Mouse (Mus musculus): ENCODE data around the gene Copz1.

Gene Copz1

GRCm38 (mm10) chr15:103310365-103310910 lies 37.9 kb downstream of the Copz1 start, which contains the start of gene Gpr84:
Gene Gpr84, minus strand, starts transcription at chr15:103310612.
- no peak for DNase-seq (ENCODE audit: low read depth)

- DNase-seq (ENCODE audit: low read depth), result peak; percentile 69
Observed at GRCm38 (mm10) chr15:103313495-103314095, 41.1 kb downstream of the Copz1 start.

GRCm38 (mm10) chr15:103314181-103314580 lies 41.7 kb downstream of the Copz1 start:
- DNase-seq (ENCODE audit: low read depth), result no peak

DNA sequence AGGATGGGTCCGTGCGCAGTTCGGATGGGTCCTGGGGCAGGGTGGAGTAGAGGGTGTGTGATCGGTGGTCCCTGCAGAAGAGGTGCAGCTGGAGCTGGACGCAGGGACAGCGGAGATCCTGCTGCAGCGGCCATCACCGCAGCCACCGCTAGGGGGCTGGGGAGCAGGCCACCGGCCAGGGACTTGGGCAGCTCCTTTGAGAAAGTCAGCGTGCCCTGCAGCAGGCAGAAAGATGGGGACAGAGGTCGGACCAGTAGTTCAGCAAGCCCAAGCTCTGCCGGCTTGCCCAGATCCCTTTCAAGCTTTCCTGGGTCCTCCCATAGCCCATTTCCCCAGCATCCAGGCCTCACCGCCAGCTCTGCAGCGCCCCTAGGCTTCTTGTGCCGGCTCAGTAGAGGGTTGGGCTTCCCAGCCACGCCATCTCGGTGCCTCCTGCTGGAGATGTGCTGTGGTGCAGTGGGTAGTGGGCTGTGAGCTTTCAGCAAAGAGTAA lies 42.5 kb downstream of the Copz1 start:
- no peak for DNase-seq (ENCODE audit: low read depth)

DNA sequence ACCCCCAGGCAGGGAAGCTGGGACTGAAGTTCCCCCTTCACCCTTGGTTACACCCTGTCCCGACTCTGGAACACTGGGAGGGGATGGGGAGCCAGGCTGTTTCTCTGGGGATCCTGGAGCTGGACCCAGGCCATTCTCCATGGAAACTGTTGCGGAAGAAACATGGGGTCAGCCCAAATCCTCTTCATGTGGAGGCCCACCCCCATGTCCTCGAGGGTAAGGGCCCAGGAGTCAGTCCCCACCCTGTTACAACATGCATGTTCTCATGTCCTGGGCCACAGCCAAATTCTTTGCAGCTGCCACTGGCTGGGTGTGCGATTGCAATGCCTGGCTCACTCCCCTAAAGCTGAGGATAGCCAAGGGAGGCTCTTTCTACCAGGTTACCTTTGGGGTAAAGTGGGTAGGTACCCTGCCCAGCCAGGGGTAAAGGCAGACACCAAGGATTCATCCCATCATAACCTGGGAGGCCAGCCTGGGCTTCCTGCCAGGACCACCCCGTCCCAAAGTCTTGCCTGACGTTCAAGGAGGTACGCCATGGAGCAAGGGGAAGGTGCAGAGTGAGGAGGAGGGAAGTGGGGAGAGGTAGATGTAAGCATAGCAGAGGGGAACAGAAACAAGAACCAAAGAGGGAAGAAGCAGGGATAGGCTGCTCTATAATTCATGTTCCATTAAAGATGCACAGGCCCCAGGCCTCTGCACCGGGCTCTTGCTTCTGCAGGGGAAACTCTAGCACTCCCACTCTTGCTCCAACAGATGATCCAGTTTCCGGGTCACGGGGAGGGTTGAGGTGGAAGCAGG lies 43.7 kb downstream of the Copz1 start:
- no peak for DNase-seq (ENCODE audit: low read depth)

DNA sequence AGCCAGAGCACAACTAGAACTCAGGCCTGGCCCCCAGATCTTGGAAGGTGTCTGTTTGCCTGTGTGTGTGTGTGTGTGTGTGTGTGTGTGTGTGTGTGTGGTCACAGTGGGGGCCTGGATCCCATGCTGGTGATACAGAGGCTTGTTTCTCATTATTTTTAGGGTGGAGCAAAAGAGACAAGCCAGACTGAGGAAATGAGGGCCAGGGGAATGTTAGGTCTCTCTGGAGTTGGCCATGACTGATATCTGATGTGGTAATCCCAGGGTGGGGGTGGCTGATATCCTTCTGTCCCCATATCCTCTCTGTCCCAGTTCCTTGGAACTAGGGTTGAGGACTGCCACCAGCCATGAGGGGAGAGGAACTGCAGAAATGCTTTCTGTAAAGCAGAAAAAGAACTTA lies 44.6 kb downstream of the Copz1 start:
- no peak for DNase-seq (ENCODE audit: low read depth)

DNA sequence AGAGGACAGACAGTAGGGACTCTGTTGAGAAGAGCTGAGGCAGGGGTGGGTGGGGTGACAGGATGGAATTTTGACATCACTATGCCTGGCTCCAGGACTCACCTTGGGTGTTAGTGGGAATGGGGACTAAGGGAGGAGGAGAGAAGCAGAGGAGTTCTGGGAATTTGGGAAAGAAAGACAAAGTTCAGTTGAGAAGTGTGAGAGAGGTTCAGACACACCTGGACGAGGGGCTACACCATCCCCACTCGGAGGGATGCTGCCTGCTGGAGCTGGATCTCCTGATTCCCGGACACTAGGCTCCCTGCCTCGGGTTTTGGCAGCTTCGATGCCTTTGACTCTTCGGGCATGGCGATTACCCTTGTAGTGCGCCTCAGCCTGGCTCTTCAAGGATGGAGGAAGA lies 45.2 kb downstream of the Copz1 start:
- DNase-seq (ENCODE audit: low read depth), result no peak

GRCm38 (mm10) chr15:103318201-103318816 lies 45.8 kb downstream of the Copz1 start:
- DNase-seq (ENCODE audit: low read depth), result no peak

GRCm38 (mm10) chr15:103321076-103321475 lies 48.6 kb downstream of the Copz1 start:
- DNase-seq (ENCODE audit: low read depth), result no peak

- no peak for DNase-seq (ENCODE audit: low read depth)
Observed at GRCm38 (mm10) chr15:103322396-103322795, 49.9 kb downstream of the Copz1 start.

DNA sequence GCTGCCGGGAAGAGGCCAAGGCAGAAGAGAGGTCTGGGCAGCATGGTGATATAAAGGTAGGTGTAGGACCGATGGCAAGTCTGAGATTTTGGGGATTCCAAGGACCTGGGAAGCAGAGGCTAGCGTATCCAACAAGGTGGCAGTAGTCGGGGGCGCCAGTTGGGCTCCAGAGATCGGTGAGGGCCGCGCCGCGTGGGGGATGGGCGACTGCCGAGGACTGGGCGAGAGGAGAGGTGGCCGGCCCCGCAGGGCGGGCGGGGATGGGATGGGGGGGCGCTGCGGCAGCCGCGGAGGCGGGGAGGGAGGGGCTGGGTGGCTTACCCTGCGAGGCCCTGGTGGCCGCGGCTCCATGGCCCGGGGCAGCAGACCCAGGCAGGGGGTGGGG lies 50.5 kb downstream of the Copz1 start:
- no peak for DNase-seq (ENCODE audit: low read depth)

DNA sequence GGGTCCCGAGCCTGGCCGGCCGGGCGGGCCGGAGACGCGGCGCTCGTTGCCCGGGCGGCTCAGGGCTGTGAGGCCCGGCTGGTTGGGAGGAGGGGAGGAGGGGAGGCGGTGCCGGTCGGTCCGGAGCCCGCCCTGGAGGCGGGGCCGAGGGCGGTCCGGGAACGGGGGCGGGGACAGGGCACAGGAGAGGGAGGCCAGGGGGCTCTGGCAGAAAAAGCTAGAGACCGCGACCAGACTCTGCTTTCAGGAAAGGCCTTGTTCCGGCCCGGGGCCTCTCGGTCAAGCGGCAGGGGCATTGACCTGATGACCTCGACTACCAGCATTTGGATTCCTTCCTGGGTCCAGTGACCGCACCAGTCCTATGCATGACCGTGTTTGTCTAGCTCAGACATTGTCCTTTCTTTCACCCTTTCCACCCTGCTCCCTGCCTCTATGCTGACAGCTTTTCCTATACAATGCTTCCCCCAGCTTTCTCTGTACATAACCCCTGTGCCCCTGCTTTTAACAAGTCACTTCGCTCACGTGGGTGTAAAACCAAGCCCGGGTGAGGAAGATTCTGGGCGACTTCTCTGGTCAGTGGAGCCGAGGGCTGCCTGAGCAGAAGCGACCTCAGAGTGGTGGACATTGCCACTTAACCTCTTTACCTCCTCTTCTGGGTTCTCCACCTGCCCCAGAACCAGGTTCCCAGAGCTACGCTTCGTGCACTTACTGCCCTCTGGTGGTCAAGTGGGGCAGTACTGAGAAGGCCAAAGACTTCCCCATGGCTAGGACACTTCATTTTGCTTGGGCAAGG lies 51.1 kb downstream of the Copz1 start:
- DNase-seq (ENCODE audit: low read depth), result peak; percentile 84

- DNase-seq (ENCODE audit: low read depth), result no peak
Observed at GRCm38 (mm10) chr15:103333081-103333615, 60.6 kb downstream of the Copz1 start.

DNA sequence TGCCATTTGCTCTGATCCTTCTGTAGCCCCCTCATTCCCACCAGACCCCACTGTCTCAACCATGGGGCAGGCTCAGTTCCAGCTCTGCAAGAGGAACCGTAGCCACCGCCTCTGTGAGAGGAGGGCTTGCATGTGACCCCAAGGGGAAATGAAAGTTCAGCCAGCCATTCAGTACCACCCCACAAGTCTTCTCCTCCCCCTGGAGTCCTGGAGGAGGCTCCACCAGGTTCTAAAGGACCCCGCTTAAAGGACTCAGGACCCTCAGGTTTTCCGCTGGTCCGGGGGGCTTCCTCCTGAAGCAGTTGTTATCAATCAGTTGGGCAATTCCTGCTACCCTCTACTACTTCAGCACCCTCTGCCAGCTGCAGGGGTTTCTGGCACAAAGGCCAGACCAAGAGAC lies 61.2 kb downstream of the Copz1 start:
- no peak for DNase-seq (ENCODE audit: low read depth)

GRCm38 (mm10) chr15:103334194-103334593 lies 61.7 kb downstream of the Copz1 start:
- no peak for DNase-seq (ENCODE audit: low read depth)

GRCm38 (mm10) chr15:103335040-103335439 lies 62.5 kb downstream of the Copz1 start:
- DNase-seq (ENCODE audit: low read depth), result no peak

DNA sequence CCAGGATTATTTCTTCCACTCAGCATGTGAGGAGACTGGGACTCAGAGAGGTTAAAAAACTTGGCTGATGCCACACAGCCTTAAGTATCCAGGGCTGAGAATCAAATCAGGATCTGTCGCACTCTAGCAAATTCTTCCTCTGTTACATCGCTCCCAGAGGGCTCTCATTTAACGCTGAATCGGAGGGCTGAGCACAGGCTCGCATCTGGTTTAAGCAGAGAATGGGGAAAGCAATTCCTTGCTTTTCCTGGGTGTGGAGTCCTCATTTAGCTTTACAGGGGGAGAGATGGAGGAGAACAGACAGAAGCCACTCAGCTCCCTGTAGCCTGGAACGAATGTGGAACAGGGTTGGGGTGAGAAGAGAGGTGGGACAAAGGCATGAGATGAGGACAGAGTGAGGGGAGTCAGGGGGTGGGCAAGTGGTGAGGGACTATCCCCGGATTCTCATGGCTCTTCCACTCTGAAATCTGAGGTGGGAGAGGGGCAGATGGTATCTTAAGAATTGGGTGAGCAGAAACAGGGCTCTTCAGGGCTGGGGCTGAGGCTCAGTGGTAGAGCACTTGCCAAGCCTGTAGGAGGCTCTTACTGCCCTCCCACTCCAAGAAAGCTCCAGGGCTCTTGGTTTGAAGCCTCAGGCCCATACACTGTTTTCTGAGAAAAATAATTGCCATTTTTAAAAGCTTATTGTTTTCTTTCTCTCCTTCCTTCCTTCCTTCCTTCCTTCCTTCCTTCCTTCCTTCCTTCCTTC lies 63.1 kb downstream of the Copz1 start:
- DNase-seq (ENCODE audit: low read depth), result no peak

DNA sequence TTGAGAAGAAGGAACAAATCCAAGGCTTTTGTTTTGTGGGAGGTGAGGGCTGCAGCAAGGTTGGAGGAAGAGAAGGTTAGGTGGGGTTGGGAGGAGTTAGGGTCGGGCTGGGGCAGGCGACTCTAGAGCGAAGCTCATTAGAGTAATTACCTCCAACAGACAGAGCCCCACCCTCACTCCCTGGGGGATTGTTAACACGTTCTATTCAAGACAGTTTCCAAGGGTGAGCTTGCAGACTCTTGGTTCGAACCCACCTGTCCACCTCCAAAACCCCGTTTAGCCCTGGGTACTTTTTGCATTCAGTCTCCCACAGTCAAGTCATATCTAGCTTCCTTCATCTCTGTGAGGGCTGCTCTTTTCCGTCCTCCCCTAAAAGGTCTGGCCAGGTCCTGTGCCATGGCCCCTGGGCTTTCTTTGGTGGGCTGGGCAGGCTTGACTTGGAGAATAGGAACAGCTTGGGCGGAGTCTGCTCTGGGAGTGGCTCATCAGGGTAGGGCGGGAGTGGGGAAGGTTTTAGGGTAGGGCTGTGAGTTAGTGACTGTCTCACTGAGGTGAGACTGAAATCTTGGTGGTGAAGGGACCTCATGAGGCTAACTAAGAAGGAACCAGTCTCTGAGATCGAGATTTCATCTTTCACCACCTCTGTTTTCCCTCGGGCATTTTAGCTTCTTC lies 64.6 kb downstream of the Copz1 start:
- no peak for DNase-seq (ENCODE audit: low read depth)

DNA sequence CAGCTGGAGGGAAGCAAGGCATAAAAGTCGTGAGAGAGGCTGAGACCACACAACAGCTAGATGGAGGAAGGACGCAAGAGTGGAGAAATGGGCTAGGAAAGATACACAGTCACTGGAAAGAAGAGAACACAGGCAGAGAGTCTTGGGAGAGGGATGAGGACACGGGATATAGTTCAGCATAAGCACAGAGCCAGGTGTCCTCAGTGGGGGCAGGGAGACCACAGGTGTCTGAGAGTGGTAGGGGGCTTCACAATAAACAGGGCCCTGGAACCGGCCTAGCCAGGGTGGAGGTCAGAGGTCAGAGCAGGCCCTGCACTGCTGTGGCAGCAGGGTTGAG lies 66.3 kb downstream of the Copz1 start:
- no peak for DNase-seq (ENCODE audit: low read depth)

- DNase-seq (ENCODE audit: low read depth), result no peak
Observed at GRCm38 (mm10) chr15:103339166-103339960, 66.8 kb downstream of the Copz1 start.

Data from c-Kit-positive CD71-negative TER-119-negative erythroid progenitor cells, embryonic 14.5 days (primary cell).